Mouse (Mus musculus) heart, embryonic 15.5 days (tissue): ENCODE data around the gene Wdr25. TPM values are rescaled to one million over a fixed set of nuclear protein-coding genes. Genes with fewer than 3 reads are reported as not detected.
"Not testable (repeated sequence)": the region's sequence is repeated elsewhere in the genome, so short reads cannot be mapped to it uniquely, and the experiment has no call there.

Experiments
- ATAC-seq: fragments of 200-750 bp; cut with Nextera tagmentation; replicated peaks from 2 replicates; pipeline ENCODE4 v1.8.0; 2017; ENCODE audit warnings: low read depth, moderate TSS enrichment; ENCODE audit not compliant: insufficient number of reproducible peaks, insufficient read depth, low FRiP score
- H3K27ac ChIP-seq: fragments of 300-500 bp; sonication (generic); 2 replicates; pipeline ENCODE4 v1.5.1; 2015; ENCODE audit warnings: mild to moderate bottlenecking, inconsistent platforms
- H3K27me3 ChIP-seq: fragments of 300-500 bp; sonication (generic); 2 replicates; pipeline ENCODE4 v1.6.1; 2015; ENCODE audit warnings: inconsistent platforms
- H3K36me3 ChIP-seq: fragments of 300-500 bp; sonication (generic); 2 replicates; pipeline ENCODE4 v1.6.1; 2015; ENCODE audit warnings: mild to moderate bottlenecking, inconsistent platforms
- H3K4me1 ChIP-seq: fragments of 300-500 bp; sonication (generic); replicated peaks from 2 replicates; pipeline ENCODE4 v1.6.1; 2015; ENCODE audit warnings: inconsistent platforms
- H3K4me2 ChIP-seq: fragments of 300-500 bp; sonication (generic); 2 replicates; pipeline ENCODE4 v1.6.1; 2015; ENCODE audit warnings: inconsistent platforms, mild to moderate bottlenecking, moderate library complexity
- H3K4me3 ChIP-seq: fragments of 300-500 bp; sonication (generic); 2 replicates; pipeline ENCODE4 v1.5.1; 2015; ENCODE audit warnings: mild to moderate bottlenecking, inconsistent platforms
- H3K9ac ChIP-seq: fragments of 300-500 bp; sonication (generic); 2 replicates; pipeline ENCODE4 v1.6.1; 2015; ENCODE audit warnings: mild to moderate bottlenecking, inconsistent platforms
- H3K9me3 ChIP-seq: fragments of 300-500 bp; sonication (generic); replicated peaks from 2 replicates; pipeline ENCODE4 v1.6.1; 2016; ENCODE audit warnings: inconsistent platforms
- WGBS: fragments of 180-500 bp; shearing (Covaris S2); methylation state at CpG from one replicate; pipeline ENCODE4 v1.1.7; 2015; ENCODE audit warnings: mixed read lengths; 5-methylcytosine and 5-hydroxymethylcytosine counted together
- polyA plus RNA-seq: library from polyadenylated mRNA; unstranded; fragments of >200 nt; fragmentation: Nextera tagmentation; extraction: Ambion mirVana; gene quantifications from 2 replicates; pipeline ENCODE4 v1.2.1, GENCODE M21; 2015

Wdr25 gene
- 3.8 and 6.9 TPM in 2 replicates for polyA plus RNA-seq

- Histone ChIP-seq H3K27me3 (no peaks in the 10 kb centered on the region), H3K27ac (0 out of 2 replicates have a peak within 1 kb of the TSS, but pooled peaks have one; percentile 11), H3K9me3 (no peaks in the 10 kb centered on the region), H3K9ac (peak within 1 kb of the TSS; percentile 80), H3K36me3 (peaks cover 9% of the 10 kb centered on the region; the same call in 1 of the 2 replicates), H3K4me1 (peaks cover 14% of the 10 kb centered on the region), H3K4me2 (peak within 1 kb of the TSS; percentile 79), H3K4me3 (peak within 1 kb of the TSS; percentile 86)
- ATAC-seq, result no peak
- 16% methylated on average over 12 of the region's 12 CpGs for WGBS
Measured at GRCm38 (mm10) chr12:108892989-108893714, at the start of gene Wdr25. Wdr25 (plus strand) TSS chr12:108893631.

DNA sequence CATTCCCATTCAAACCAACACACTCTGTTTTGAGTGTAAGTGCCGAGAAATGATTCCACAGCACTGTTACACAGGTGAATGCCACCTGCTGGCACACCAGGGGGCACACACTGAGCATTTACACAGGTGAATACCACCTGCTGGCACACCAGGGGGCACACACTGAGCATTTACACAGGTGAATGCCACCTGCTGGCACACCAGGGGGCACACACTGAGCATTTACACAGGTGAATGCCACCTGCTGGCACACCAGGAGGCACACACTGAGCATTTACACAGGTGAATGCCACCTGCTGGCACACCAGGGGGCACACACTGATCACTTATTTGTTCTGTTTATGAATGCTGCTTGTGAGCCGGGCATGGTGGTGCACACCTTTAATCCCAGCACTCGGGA, 45.4 kb upstream of the Wdr25 start:
- H3K27ac ChIP-seq, H3K9ac ChIP-seq, H3K4me2 ChIP-seq, ATAC-seq, H3K4me1 ChIP-seq, H3K9me3 ChIP-seq, H3K4me3 ChIP-seq, H3K27me3 ChIP-seq: not testable (repeated sequence)
- 86% methylated on average over 3 of the region's 3 CpGs for WGBS
- peaks cover 18% of the 10 kb centered on the region for H3K36me3 ChIP-seq

DNA sequence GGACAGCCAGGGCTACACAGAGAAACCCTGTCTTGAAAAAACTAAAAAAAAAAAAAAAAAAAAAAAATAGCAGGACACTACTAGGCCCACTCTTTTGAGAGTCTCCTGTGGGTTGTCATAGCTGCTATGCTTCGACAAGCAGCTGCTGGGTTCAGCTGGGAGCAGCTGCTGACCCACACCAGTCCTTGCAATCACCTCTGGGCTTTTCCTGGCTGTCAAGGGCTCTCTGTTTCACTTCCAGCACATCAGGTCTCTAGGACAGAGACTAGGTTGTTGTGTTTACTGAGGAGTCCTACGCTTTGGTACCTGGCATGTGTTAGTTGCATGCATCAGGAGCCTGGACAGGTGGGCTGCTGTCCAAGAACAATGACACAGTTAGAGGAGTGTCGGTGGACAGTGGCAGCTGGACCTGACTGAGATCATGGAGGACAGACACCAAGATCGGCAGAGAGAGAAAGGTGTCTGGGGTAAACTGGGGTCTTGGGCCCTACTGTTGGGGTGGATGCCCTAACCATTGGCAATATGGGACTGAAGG, 43.9 kb upstream of the Wdr25 start:
- no peaks in the 10 kb centered on the region for H3K9me3 ChIP-seq
- no peaks in the 10 kb centered on the region for H3K4me1 ChIP-seq
- H3K4me3 ChIP-seq, result no peak overlapping the region
- no peak overlapping the region for H3K4me2 ChIP-seq
- H3K27ac ChIP-seq, result no peak overlapping the region
- no peak overlapping the region for H3K9ac ChIP-seq
- H3K36me3 ChIP-seq, result peaks cover 7% of the 10 kb centered on the region; the same call in 1 of the 2 replicates
- ATAC-seq, result no peak
- 78% methylated on average over 4 of the region's 4 CpGs for WGBS
- no peaks in the 10 kb centered on the region for H3K27me3 ChIP-seq

GRCm38 (mm10) chr12:108850129-108850528, 43.3 kb upstream of the Wdr25 start:
- H3K9ac ChIP-seq, result no peak overlapping the region
- 67% methylated on average over 8 of the region's 8 CpGs for WGBS
- no peaks in the 10 kb centered on the region for H3K27me3 ChIP-seq
- H3K9me3 ChIP-seq, result no peaks in the 10 kb centered on the region
- H3K27ac ChIP-seq, result no peak overlapping the region
- H3K36me3 ChIP-seq, result peaks cover 2% of the 10 kb centered on the region; the same call in 1 of the 2 replicates
- no peak overlapping the region for H3K4me2 ChIP-seq
- no peak for ATAC-seq
- H3K4me1 ChIP-seq, result no peaks in the 10 kb centered on the region
- H3K4me3 ChIP-seq, result no peak overlapping the region

GRCm38 (mm10) chr12:108850886-108851285, 42.5 kb upstream of the Wdr25 start:
- no peaks in the 10 kb centered on the region for H3K9me3 ChIP-seq
- no peaks in the 10 kb centered on the region for H3K27me3 ChIP-seq
- H3K27ac ChIP-seq, result no peak overlapping the region
- no peak for ATAC-seq
- H3K36me3 ChIP-seq, result no peaks in the 10 kb centered on the region
- 80% methylated on average over 8 of the region's 8 CpGs for WGBS
- H3K4me2 ChIP-seq, result no peak overlapping the region
- H3K4me1 ChIP-seq, result no peaks in the 10 kb centered on the region
- H3K9ac ChIP-seq, result no peak overlapping the region
- no peak overlapping the region for H3K4me3 ChIP-seq

DNA sequence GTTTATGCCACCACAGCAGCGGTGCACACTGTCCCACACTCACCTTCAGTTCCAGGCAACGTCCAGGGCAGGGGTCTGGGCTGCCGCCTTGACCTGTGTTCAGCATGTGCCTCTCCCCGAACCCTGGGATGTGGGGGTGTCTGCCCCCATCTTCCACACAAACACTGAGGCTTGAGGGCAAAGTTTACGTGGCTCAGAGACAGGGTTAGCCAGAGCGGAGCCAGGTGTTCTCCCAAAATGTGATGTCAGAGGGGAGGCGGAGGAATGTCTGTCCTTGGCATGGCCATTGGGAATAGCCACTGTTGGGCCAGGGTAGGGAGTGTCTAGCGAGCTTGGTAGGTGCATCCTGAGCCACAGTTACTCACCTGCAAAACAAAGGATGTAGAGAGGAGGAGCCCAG, 40.6 kb upstream of the Wdr25 start:
- H3K9me3 ChIP-seq, result no peaks in the 10 kb centered on the region
- no peaks in the 10 kb centered on the region for H3K27me3 ChIP-seq
- 89% methylated on average over 8 of the region's 8 CpGs for WGBS
- no peak overlapping the region for H3K4me3 ChIP-seq
- ATAC-seq, result no peak
- H3K4me2 ChIP-seq, result no peak overlapping the region
- H3K27ac ChIP-seq, result no peak overlapping the region
- no peaks in the 10 kb centered on the region for H3K36me3 ChIP-seq
- no peaks in the 10 kb centered on the region for H3K4me1 ChIP-seq
- no peak overlapping the region for H3K9ac ChIP-seq

DNA sequence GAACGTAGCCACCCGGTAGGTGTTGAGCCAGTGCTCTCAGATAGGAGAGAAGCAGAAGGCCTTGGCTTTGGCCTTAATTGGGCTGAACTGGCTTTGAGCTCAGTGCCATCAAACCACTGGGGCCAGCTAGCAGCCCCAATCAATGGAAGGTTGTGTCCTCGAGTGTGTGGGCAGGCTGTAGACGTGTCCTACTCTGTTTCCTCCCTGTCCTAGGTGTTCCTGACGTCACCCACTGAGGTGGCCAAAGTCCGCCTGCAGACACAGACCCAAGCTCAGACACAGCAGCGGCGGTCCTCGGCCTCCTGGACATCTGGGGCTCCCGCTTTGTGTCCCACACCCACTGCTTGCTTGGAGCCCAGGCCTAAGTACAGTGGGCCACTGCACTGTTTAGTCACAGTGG, 38.4 kb upstream of the Wdr25 start:
- Histone ChIP-seq H3K27ac (no peak overlapping the region), H3K9me3 (no peaks in the 10 kb centered on the region), H3K4me3 (no peak overlapping the region), H3K4me2 (no peak overlapping the region), H3K27me3 (no peaks in the 10 kb centered on the region), H3K4me1 (no peaks in the 10 kb centered on the region), H3K9ac (no peak overlapping the region), H3K36me3 (peaks cover 8% of the 10 kb centered on the region; the same call in 1 of the 2 replicates)
- WGBS, result 81% methylated on average over 10 of the region's 10 CpGs
- ATAC-seq, result no peak

GRCm38 (mm10) chr12:108856186-108856585, 37.2 kb upstream of the Wdr25 start:
- 84% methylated on average over 8 of the region's 8 CpGs for WGBS
- peaks cover 14% of the 10 kb centered on the region; the same call in 1 of the 2 replicates for H3K36me3 ChIP-seq
- H3K9ac ChIP-seq, result no peak overlapping the region
- H3K4me2 ChIP-seq, result no peak overlapping the region
- no peak overlapping the region for H3K27ac ChIP-seq
- H3K4me1 ChIP-seq, result no peaks in the 10 kb centered on the region
- no peak for ATAC-seq
- no peak overlapping the region for H3K4me3 ChIP-seq
- no peaks in the 10 kb centered on the region for H3K9me3 ChIP-seq
- H3K27me3 ChIP-seq, result no peaks in the 10 kb centered on the region

- H3K4me1 ChIP-seq, result no peaks in the 10 kb centered on the region
- no peak overlapping the region for H3K4me2 ChIP-seq
- peaks cover 16% of the 10 kb centered on the region; the same call in 1 of the 2 replicates for H3K36me3 ChIP-seq
- H3K27ac ChIP-seq, result no peak overlapping the region
- no peaks in the 10 kb centered on the region for H3K9me3 ChIP-seq
- 87% methylated on average over 7 of the region's 7 CpGs for WGBS
- H3K27me3 ChIP-seq, result no peaks in the 10 kb centered on the region
- no peak for ATAC-seq
- no peak overlapping the region for H3K9ac ChIP-seq
- H3K4me3 ChIP-seq, result no peak overlapping the region
Measured at GRCm38 (mm10) chr12:108857109-108857508, 36.3 kb upstream of the Wdr25 start.

DNA sequence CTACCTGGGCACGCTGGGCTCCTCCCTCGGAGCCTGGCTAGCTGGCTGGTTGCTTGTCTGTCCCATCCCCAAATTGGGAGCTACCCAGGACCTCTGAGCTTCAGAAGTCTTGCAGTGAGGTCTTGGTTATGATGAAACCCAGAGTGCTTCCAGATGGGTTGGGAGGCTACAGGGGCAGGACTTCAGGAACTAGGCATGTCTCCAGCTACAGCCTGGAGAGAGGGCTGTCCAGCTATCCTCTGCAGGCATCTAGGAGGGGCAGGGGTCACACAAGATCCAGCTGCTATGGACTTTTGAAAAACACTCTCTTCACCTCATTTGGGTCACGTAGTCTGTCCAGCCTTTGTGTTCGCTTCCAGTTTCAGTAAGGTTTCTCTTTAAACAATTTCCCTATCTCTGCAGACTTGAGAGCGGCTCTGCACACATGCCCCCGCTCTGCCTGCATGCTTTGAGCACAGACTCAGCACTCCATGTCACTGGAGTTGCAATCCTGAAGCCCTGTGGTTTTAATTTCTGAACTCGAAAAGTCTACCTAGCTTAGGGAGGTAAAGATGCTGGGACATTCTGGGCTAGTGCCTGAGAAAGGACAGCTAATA, 35.7 kb upstream of the Wdr25 start:
- WGBS, result 71% methylated on average over 7 of the region's 7 CpGs
- Histone ChIP-seq H3K4me2 (no peak overlapping the region), H3K9ac (no peak overlapping the region), H3K36me3 (peaks cover 20% of the 10 kb centered on the region; the same call in 1 of the 2 replicates), H3K4me3 (no peak overlapping the region), H3K27me3 (no peaks in the 10 kb centered on the region), H3K27ac (no peak overlapping the region), H3K4me1 (no peaks in the 10 kb centered on the region), H3K9me3 (no peaks in the 10 kb centered on the region)
- ATAC-seq, result no peak

- no peaks in the 10 kb centered on the region for H3K9me3 ChIP-seq
- H3K27ac ChIP-seq, result no peak overlapping the region
- H3K36me3 ChIP-seq, result peaks cover 28% of the 10 kb centered on the region
- no peaks in the 10 kb centered on the region for H3K4me1 ChIP-seq
- H3K4me3 ChIP-seq, result no peak overlapping the region
- H3K4me2 ChIP-seq, result no peak overlapping the region
- no peak for ATAC-seq
- 77% methylated on average over 5 of the region's 5 CpGs for WGBS
- H3K27me3 ChIP-seq, result no peaks in the 10 kb centered on the region
- no peak overlapping the region for H3K9ac ChIP-seq
Measured at GRCm38 (mm10) chr12:108858486-108858885, 34.9 kb upstream of the Wdr25 start.
